Mouse (Mus musculus): ENCODE data around the gene Zfp704. TPM values are rescaled to one million over a fixed set of nuclear protein-coding genes. Genes with fewer than 3 reads are reported as not detected.

Gene Zfp704
- total and polyA plus RNA-seq, 3 experiments, result under 0.01 TPM; not detected in 2

DNA sequence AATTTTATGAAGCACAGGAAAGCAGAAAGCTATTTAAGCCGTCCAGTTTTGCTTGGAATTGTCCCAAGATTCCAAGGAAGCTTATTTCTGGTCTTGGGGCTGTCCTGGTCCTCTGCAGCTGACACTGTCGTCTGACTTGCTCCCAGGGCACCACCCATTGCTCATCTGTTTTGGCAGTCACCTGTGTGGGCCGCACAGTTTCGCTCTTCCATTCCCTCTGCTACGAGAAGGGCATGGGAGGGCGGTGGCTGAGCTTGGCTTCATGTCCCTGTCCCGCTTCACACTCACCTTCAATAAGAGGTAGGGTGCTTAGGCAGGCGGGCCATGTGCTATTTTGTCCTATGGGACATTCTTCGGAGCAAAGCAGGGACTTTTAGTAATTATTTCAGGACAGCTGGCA, 204.5 kb downstream of the Zfp704 start:
- no peak for DNase-seq (ENCODE audit: low read depth, low spot score)
- Histone ChIP-seq H3K79me2 (ENCODE audit: control insufficient read depth, insufficient read depth, low read length, poor library complexity) (no peaks in the 10 kb centered on the region), H3K4me3 (ENCODE audit: control insufficient read depth in 1 of 2, insufficient read depth in 1 of 2, low read depth in 2 of 2, low read length in 2 of 2) (no peak overlapping the region), H3K9me3 (replicated peaks; ENCODE audit: insufficient read depth, low read length) (no peaks in the 10 kb centered on the region), H3K4me1 (ENCODE audit: control insufficient read depth in 1 of 2, insufficient read depth in 2 of 2, low read length in 2 of 2) (no peaks in the 10 kb centered on the region), H3K27me3 (ENCODE audit: control insufficient read depth in 1 of 2, insufficient read depth in 2 of 2, low read length in 2 of 2) (no peaks in the 10 kb centered on the region), H3K9ac (ENCODE audit: control insufficient read depth, low read depth, low read length, poor library complexity, severe bottlenecking) (no peak overlapping the region), H3K36me3 (ENCODE audit: control insufficient read depth in 1 of 2, insufficient read depth in 2 of 2, low read length in 2 of 2) (no peaks in the 10 kb centered on the region), H3K27ac (ENCODE audit: control insufficient read depth, low read depth, low read length) (no peak overlapping the region)
- no peak for TF ChIP-seq MAFK (IDR thresholded peaks at IDR 0.05; ENCODE audit: borderline replicate concordance, low read depth, low read length)
- TF ChIP-seq ZNF384 (IDR thresholded peaks at IDR 0.05; ENCODE audit: low read depth, low read length), result no peak
- no peak for TF ChIP-seq MEF2A (IDR thresholded peaks at IDR 0.05; ENCODE audit: extremely low read depth, insufficient replicate concordance, low read depth, low read length, poor library complexity, severe bottlenecking)
- TF ChIP-seq ETS1 (IDR thresholded peaks at IDR 0.05; ENCODE audit: low read depth, low read length), result no peak
- no peak for TF ChIP-seq MYB (IDR thresholded peaks at IDR 0.05; ENCODE audit: low read depth, low read length)
- TF ChIP-seq E2F4 (IDR thresholded peaks at IDR 0.05; ENCODE audit: borderline replicate concordance, low read depth, low read length), result no peak
- TF ChIP-seq GABPA (IDR thresholded peaks at IDR 0.05; ENCODE audit: low read depth, low read length), result no peak
- TF ChIP-seq MAZ (IDR thresholded peaks at IDR 0.05; ENCODE audit: low read depth, low read length), result no peak
- TF ChIP-seq SIN3A (IDR thresholded peaks at IDR 0.05; ENCODE audit: low read length), result no peak
- TF ChIP-seq MAX (IDR thresholded peaks at IDR 0.05; ENCODE audit: low read length), result no peak
- TF ChIP-seq MXI1 (IDR thresholded peaks at IDR 0.05; ENCODE audit: low read depth, low read length), result no peak
- TF ChIP-seq GATA1 (IDR thresholded peaks at IDR 0.05; ENCODE audit: low read depth, low read length), result no peak
- no peak for TF ChIP-seq HCFC1 (IDR thresholded peaks at IDR 0.05; ENCODE audit: low read depth, low read length)

DNA sequence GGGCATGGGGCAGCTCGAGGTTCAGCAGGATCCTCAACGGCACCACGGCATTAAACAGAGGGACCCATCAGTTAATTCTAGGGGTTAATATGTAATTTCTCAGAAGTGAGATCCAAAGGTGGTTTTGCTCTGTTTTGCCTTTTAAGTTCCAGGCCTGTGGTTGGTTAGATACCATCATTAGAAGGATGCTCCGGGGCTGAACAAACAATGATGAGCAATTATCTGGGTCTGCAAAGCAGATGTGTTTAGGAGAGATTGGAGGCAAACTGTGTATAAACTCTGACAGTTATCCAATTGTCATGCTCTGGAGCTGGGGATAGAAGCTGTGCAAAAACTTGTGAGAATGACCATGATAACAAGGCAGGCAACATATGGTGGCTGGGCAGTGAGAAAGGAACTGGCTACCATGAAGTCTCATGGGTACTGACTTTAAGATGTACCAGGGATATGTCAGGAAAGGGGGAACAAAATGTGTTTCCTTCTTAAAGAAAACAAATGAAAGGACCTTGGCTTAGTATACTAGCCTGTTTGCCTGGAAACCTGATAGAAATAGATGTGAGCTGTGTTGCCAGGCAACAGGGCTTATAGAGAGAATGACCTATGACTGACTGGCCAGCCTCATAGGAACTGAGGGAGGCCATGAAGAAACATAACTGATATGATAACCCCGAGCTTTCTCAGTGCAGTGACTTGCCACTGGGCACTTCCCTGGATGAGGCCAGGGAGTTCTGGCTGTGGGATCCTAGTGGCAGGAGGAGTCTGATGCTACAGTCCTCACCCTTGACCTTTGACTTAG, 206.4 kb downstream of the Zfp704 start:
- no peak for TF ChIP-seq SIN3A (IDR thresholded peaks at IDR 0.05; ENCODE audit: low read length)
- TF ChIP-seq MYB (IDR thresholded peaks at IDR 0.05; ENCODE audit: low read depth, low read length), result no peak
- TF ChIP-seq E2F4 (IDR thresholded peaks at IDR 0.05; ENCODE audit: borderline replicate concordance, low read depth, low read length), result no peak
- no peak for TF ChIP-seq MAX (IDR thresholded peaks at IDR 0.05; ENCODE audit: low read length)
- TF ChIP-seq POLR2AphosphoS2 (IDR thresholded peaks at IDR 0.05; ENCODE audit: low read length), result no peak
- no peak for TF ChIP-seq POLR2A (IDR thresholded peaks at IDR 0.05; ENCODE audit: control insufficient read depth in 1 of 2, insufficient read depth in 1 of 2, low read depth in 1 of 2, low read length in 2 of 2, poor library complexity in 1 of 2)
- TF ChIP-seq ZNF384 (IDR thresholded peaks at IDR 0.05; ENCODE audit: low read depth, low read length), result no peak
- TF ChIP-seq MEF2A (IDR thresholded peaks at IDR 0.05; ENCODE audit: extremely low read depth, insufficient replicate concordance, low read depth, low read length, poor library complexity, severe bottlenecking), result no peak
- TF ChIP-seq TCF12 (IDR thresholded peaks at IDR 0.05; ENCODE audit: low read depth, low read length), result no peak
- TF ChIP-seq ETS1 (IDR thresholded peaks at IDR 0.05; ENCODE audit: low read depth, low read length), result no peak
- TF ChIP-seq ZKSCAN1 (IDR thresholded peaks at IDR 0.05; ENCODE audit: low read depth, low read length), result no peak
- TF ChIP-seq CTCF (IDR thresholded peaks at IDR 0.05 in 2 of 3, conservative IDR thresholded peaks at IDR 0.05 in 1 of 3; ENCODE audit: control insufficient read depth in 1 of 3, insufficient read depth in 1 of 3, low read depth in 2 of 3, low read length in 3 of 3, poor library complexity in 1 of 3, severe bottlenecking in 1 of 3), result no peak
- TF ChIP-seq KAT2A (conservative IDR thresholded peaks at IDR 0.05; ENCODE audit: low read depth, low read length), result no peak
- no peak for TF ChIP-seq MAFK (IDR thresholded peaks at IDR 0.05; ENCODE audit: borderline replicate concordance, low read depth, low read length)
- no peak for TF ChIP-seq TBP (IDR thresholded peaks at IDR 0.05; ENCODE audit: low read depth, low read length)
- TF ChIP-seq POLR2AphosphoS5 (IDR thresholded peaks at IDR 0.05; ENCODE audit: borderline replicate concordance, low read depth, low read length), result no peak
- TF ChIP-seq SMC3 (IDR thresholded peaks at IDR 0.05; ENCODE audit: low read depth, low read length), result no peak
- no peak for TF ChIP-seq ZC3H11A (IDR thresholded peaks at IDR 0.05; ENCODE audit: low read depth, low read length)
- no peak for TF ChIP-seq NELFE (IDR thresholded peaks at IDR 0.05; ENCODE audit: low read depth, low read length)
- no peak for TF ChIP-seq ELF1 (IDR thresholded peaks at IDR 0.05; ENCODE audit: low read depth, low read length)
- Histone ChIP-seq H3K4me3 (ENCODE audit: control insufficient read depth in 1 of 2, insufficient read depth in 1 of 2, low read depth in 2 of 2, low read length in 2 of 2) (no peak overlapping the region), H3K4me1 (ENCODE audit: control insufficient read depth in 1 of 2, insufficient read depth in 2 of 2, low read length in 2 of 2) (no peaks in the 10 kb centered on the region), H3K9ac (ENCODE audit: control insufficient read depth, low read depth, low read length, poor library complexity, severe bottlenecking) (no peak overlapping the region), H3K27ac (ENCODE audit: control insufficient read depth, low read depth, low read length) (no peak overlapping the region), H3K36me3 (ENCODE audit: control insufficient read depth in 1 of 2, insufficient read depth in 2 of 2, low read length in 2 of 2) (no peaks in the 10 kb centered on the region), H3K27me3 (ENCODE audit: control insufficient read depth in 1 of 2, insufficient read depth in 2 of 2, low read length in 2 of 2) (no peaks in the 10 kb centered on the region), H3K9me3 (replicated peaks; ENCODE audit: insufficient read depth, low read length) (no peaks in the 10 kb centered on the region), H3K79me2 (ENCODE audit: control insufficient read depth, insufficient read depth, low read length, poor library complexity) (no peaks in the 10 kb centered on the region)
- DNase-seq (ENCODE audit: low read depth, low spot score), result no peak

Data from MEL (cell line).